Mouse (Mus musculus) liver, embryonic 11.5 days (tissue): ENCODE data around the gene Dcun1d3. TPM values are rescaled to one million over a fixed set of nuclear protein-coding genes. Genes with fewer than 3 reads are reported as not detected.

Experiments used
- ATAC-seq: fragments of 200-750 bp; cut with Nextera tagmentation; replicated peaks from 2 replicates; pipeline ENCODE4 v1.8.0; 2017; ENCODE audit warnings: moderate number of reproducible peaks, mild to moderate bottlenecking, moderate TSS enrichment, moderate library complexity; ENCODE audit not compliant: low FRiP score
- DNase-seq: peaks from one replicate; pipeline ENCODE4 v3.0.0-alpha.2; 2017; ENCODE audit warnings: low spot score
- H3K27ac ChIP-seq: fragments of 300-500 bp; sonication (generic); 2 replicates; pipeline ENCODE4 v1.5.1; 2014; ENCODE audit warnings: mild to moderate bottlenecking, low read depth, low read length, control low read depth
- H3K27me3 ChIP-seq: fragments of 300-500 bp; sonication (generic); replicated peaks from 2 replicates; pipeline ENCODE4 v1.6.1; 2014; ENCODE audit warnings: low read length, mixed read lengths; ENCODE audit not compliant: control insufficient read depth, insufficient read depth
- H3K36me3 ChIP-seq: fragments of 300-500 bp; sonication (generic); 2 replicates; pipeline ENCODE4 v1.6.1; 2014; ENCODE audit warnings: mild to moderate bottlenecking, low read length, moderate library complexity, mixed read lengths; ENCODE audit not compliant: control insufficient read depth, insufficient read depth
- H3K4me1 ChIP-seq: fragments of 300-500 bp; sonication (generic); replicated peaks from 2 replicates; pipeline ENCODE4 v1.6.1; 2014; ENCODE audit warnings: low read length, mixed read lengths; ENCODE audit not compliant: control insufficient read depth, insufficient read depth
- H3K4me2 ChIP-seq: fragments of 300-500 bp; sonication (generic); 2 replicates; pipeline ENCODE4 v1.6.1; 2014; ENCODE audit warnings: mild to moderate bottlenecking, control low read depth, moderate library complexity
- H3K4me3 ChIP-seq: fragments of 300-500 bp; sonication (generic); 2 replicates; pipeline ENCODE4 v1.5.1; 2014; ENCODE audit warnings: low read depth, low read length, control low read depth
- H3K9ac ChIP-seq: fragments of 300-500 bp; sonication (generic); 2 replicates; pipeline ENCODE4 v1.6.1; 2014; ENCODE audit warnings: low read depth, low read length, control low read depth
- H3K9me3 ChIP-seq: fragments of 300-500 bp; sonication (generic); 2 replicates; pipeline ENCODE4 v1.6.1; 2016; ENCODE audit warnings: low read length, inconsistent platforms, mixed read lengths; ENCODE audit not compliant: control insufficient read depth
- WGBS: fragments of 180-500 bp; shearing (Covaris S2); extraction: QIAGEN DNeasy Blood & Tissue Kit; methylation state at CpG from one replicate; pipeline ENCODE4 v1.1.7; 2014; 5-methylcytosine and 5-hydroxymethylcytosine counted together
- polyA plus RNA-seq: library from polyadenylated mRNA; unstranded; fragments of >200 nt; fragmentation: Nextera tagmentation; extraction: Ambion mirVana; gene quantifications from 2 replicates; pipeline ENCODE4 v1.2.1, GENCODE M21; 2014

The Dcun1d3 gene
- polyA plus RNA-seq, 1 experiment from 2014 or later = 3.4 TPM

DNA sequence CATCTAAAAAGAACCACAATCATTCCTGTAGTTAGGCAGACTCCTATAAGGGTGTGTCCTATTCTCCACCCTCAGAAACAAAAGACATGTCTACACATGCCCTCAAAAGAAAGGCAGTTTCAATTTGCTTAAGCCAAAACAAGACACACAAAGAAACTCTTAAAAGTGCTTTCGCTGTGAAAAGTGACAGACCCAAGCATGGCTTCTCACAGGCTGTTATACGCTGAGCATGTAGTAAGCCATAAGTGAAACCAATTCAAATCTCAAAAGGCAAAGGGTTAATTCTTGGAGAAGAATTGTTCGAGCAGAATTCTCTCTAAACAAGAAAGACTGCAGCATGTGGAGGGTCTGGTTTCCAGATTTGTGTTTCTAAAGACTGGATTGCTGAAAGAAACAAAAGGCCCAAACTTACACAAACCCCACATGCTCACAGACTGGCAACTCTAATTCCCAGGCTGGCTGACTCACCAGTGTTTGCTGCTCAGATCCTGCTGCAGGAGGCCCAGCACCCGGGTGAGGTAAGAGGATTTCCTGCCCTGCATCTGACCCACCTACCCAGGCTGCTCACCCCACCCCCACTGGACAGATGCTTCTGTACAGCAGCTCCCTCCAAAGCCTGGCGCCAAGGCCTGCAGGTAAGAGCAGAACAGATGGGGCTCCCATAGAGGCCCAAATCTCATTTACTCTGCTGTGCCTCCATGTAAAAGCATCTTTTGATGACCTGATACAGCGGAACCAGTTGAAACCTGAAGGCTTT, 34.6 kb downstream of the Dcun1d3 start:
- H3K9ac ChIP-seq = no peak overlapping the region
- DNase-seq (peak; percentile 37), ATAC-seq (peak; percentile 55)
- peaks cover 2% of the 10 kb centered on the region for H3K36me3 ChIP-seq
- 0 out of 2 replicates have a peak overlapping the region, but pooled peaks have one; percentile 11 for H3K27ac ChIP-seq
- no peaks in the 10 kb centered on the region for H3K27me3 ChIP-seq
- H3K9me3 ChIP-seq = no peaks in the 10 kb centered on the region
- no peak overlapping the region for H3K4me3 ChIP-seq
- 48% methylated on average over 6 of the region's 6 CpGs for WGBS
- H3K4me2 ChIP-seq = 0 out of 2 replicates have a peak overlapping the region, but pooled peaks have one; percentile 5
- H3K4me1 ChIP-seq = peaks cover 20% of the 10 kb centered on the region

DNA sequence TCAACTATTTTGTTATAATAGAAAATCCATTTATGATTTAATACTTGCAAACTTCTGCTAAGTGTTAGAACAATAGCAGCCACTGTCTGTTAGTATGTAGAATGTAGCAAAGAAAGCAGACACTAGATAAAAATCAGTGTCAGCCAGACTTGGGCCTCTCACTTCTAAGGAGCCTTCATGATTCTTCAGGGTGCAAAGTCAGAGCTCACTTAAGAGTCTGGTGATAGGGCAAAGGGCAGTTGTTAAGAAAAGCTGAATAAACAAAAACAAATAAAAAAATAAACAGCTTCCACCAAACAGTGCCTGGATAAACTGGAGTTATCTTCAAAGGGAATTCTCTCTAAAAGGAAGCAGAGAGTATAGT, 35.1 kb downstream of the Dcun1d3 start:
- H3K9me3 ChIP-seq = no peaks in the 10 kb centered on the region
- peaks cover 20% of the 10 kb centered on the region for H3K4me1 ChIP-seq
- no peak overlapping the region for H3K27ac ChIP-seq
- H3K4me3 ChIP-seq = no peak overlapping the region
- no peak overlapping the region for H3K9ac ChIP-seq
- H3K4me2 ChIP-seq = no peak overlapping the region
- DNase-seq (no peak), ATAC-seq (no peak)
- H3K27me3 ChIP-seq = no peaks in the 10 kb centered on the region
- H3K36me3 ChIP-seq = peaks cover 2% of the 10 kb centered on the region

DNA sequence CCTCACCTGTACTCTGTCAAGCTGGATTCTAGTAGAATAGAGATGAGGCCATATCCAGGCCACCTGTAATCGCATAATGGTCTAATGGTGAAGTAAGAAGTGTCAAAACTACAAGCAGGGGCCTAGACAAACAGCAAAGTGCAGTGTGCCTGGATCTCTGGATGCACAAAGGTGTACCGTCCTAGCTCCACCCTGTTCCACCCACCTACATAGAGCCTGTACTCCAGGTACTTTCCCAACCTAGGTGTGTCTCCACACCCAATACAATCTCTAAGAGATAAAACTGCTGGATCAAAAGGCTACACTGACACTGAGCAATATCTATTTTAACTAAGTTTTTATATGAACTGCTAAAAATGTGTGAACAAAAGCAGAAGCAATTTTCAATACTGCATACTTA, 35.5 kb downstream of the Dcun1d3 start:
- H3K9me3 ChIP-seq = no peaks in the 10 kb centered on the region

DNA sequence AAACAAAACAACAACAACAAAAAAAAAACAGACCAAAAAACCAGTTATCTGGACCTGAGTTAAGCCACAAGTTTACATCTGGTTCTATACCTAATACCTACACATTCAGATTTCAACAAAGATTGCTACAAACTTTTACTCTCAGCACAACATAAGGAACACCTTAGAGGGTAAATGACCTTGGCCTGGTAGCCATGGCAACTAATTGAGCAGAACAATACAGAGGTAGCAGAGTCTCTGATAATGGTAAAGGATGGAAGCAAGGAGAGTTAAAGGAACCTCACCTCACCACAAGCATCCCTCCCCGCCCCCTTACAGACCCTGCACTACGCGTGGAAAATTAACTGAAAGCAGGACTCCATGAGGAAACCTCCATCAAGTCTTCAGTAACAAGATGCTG, 36.0 kb downstream of the Dcun1d3 start:
- WGBS = 87% methylated on average over 3 of the region's 3 CpGs

More for the DNA sequence above, 35.5 kb downstream of the Dcun1d3 start:
- Histone ChIP-seq H3K27ac (no peak overlapping the region), H3K4me2 (no peak overlapping the region), H3K36me3 (peaks cover 2% of the 10 kb centered on the region), H3K9ac (no peak overlapping the region), H3K27me3 (no peaks in the 10 kb centered on the region), H3K4me3 (no peak overlapping the region), H3K4me1 (peaks cover 20% of the 10 kb centered on the region)
- ATAC-seq = no peak
- DNase-seq = no peak
- WGBS = 90% methylated on average over 2 of the region's 2 CpGs

DNA sequence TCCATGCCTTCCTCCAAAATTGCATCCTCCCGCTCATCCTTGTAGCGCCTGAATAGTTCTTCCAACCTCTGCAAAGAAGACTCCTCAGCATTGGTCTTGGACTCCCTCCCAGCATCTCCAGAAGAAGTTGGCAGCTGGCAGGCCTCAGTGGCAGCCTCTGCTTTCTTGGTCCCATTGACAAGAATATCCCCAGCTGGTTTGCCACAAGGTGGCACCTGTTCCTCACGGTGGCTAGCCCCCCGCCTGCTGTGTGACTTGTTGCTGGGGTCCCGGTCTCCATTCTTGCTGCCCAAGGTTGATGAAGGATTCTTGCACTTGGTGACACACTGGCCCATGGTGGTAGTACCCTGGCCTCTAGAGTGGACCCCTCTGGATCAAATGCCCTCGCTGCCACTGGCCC, 36.6 kb downstream of the Dcun1d3 start:
- Histone ChIP-seq H3K9ac (no peak overlapping the region), H3K4me3 (no peak overlapping the region), H3K4me2 (no peak overlapping the region), H3K9me3 (no peaks in the 10 kb centered on the region), H3K27ac (no peak overlapping the region), H3K4me1 (peaks cover 18% of the 10 kb centered on the region), H3K36me3 (peaks cover 2% of the 10 kb centered on the region), H3K27me3 (no peaks in the 10 kb centered on the region)
- no peak for ATAC-seq
- WGBS = 86% methylated on average over 6 of the region's 6 CpGs
- DNase-seq = no peak

More for the DNA sequence above, 36.0 kb downstream of the Dcun1d3 start:
- H3K4me2 ChIP-seq = no peak overlapping the region
- no peak for ATAC-seq
- H3K27me3 ChIP-seq = no peaks in the 10 kb centered on the region
- H3K4me3 ChIP-seq = no peak overlapping the region
- no peak overlapping the region for H3K9ac ChIP-seq
- no peaks in the 10 kb centered on the region for H3K9me3 ChIP-seq
- peaks cover 2% of the 10 kb centered on the region for H3K36me3 ChIP-seq
- H3K4me1 ChIP-seq = peaks cover 20% of the 10 kb centered on the region
- no peak overlapping the region for H3K27ac ChIP-seq
- DNase-seq = no peak

DNA sequence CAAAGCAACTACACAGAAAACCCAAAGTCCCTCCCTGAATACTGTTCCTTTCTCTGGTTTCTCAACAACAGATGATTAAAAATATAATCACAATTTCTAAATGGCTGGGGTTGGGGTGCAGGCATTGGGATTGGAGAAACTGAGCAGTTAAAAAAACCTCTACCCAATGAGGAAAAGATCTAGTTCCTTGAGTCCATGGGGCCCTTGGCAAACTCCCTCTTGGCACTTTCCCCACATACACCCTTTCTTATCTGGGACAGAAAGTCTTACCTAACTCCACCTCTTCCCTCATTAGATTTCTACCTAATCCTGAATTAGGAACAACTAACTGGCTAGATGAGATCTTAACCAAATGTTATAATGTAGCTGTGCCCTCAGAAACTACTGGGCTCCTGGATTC, 41.1 kb downstream of the Dcun1d3 start:
- Histone ChIP-seq H3K4me2 (no peak overlapping the region), H3K4me1 (no peaks in the 10 kb centered on the region), H3K9me3 (no peaks in the 10 kb centered on the region), H3K36me3 (peaks cover 5% of the 10 kb centered on the region), H3K9ac (no peak overlapping the region), H3K27ac (no peak overlapping the region), H3K27me3 (no peaks in the 10 kb centered on the region), H3K4me3 (no peak overlapping the region)
- ATAC-seq (no peak), DNase-seq (no peak)

DNA sequence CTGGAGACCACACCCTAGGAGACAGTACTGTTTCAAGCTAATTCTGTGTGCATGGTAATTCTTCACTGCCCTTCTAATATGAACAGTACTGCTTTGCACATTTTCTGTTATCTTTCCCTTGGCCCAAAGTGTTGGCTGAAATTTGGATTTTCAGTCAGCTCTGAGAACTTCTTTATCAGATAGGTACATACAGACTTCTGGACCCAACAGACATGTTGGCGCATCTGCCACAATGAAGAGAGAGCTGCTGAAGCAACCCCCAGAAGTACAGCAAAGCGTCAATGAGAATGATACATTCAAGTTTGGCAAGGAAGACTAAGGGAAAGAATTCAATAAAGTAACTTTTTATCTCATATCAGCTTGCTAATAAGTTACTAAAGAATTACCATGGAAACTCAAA, 41.7 kb downstream of the Dcun1d3 start:
- WGBS = 91% methylated on average over 2 of the region's 2 CpGs
- Histone ChIP-seq H3K4me3 (no peak overlapping the region), H3K4me2 (no peak overlapping the region), H3K4me1 (no peaks in the 10 kb centered on the region), H3K36me3 (peaks cover 5% of the 10 kb centered on the region), H3K27ac (no peak overlapping the region), H3K27me3 (no peaks in the 10 kb centered on the region), H3K9me3 (no peaks in the 10 kb centered on the region), H3K9ac (no peak overlapping the region)
- DNase-seq (no peak), ATAC-seq (0 out of 2 replicates have a peak, but pooled peaks have one; percentile 37)

DNA sequence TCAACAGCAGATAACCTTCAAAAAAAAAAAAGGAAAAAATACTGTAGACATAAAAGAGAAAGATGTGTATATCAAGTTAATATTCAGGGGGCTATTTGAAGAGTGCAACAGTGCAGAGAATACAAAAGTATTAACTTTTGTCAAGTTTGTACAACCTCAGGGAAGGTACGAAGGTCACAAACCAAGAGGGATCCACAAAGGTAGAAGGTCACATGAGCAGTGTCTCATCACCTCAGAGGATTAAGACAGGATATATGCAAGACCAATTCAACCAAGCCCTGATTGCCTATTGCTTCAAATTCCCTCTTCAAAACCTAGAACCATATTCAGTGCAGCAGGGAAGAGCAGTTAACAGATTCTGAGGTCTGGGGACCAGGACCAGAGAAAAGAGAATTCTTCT, 42.9 kb downstream of the Dcun1d3 start:
- Histone ChIP-seq H3K9ac (no peak overlapping the region), H3K27me3 (no peaks in the 10 kb centered on the region), H3K9me3 (no peaks in the 10 kb centered on the region), H3K4me1 (no peaks in the 10 kb centered on the region), H3K27ac (no peak overlapping the region), H3K4me2 (no peak overlapping the region), H3K36me3 (peaks cover 3% of the 10 kb centered on the region; the same call in 1 of the 2 replicates), H3K4me3 (no peak overlapping the region)
- DNase-seq (no peak), ATAC-seq (no peak)
- WGBS = 85% methylated on average over 1 of the region's 1 CpGs

DNA sequence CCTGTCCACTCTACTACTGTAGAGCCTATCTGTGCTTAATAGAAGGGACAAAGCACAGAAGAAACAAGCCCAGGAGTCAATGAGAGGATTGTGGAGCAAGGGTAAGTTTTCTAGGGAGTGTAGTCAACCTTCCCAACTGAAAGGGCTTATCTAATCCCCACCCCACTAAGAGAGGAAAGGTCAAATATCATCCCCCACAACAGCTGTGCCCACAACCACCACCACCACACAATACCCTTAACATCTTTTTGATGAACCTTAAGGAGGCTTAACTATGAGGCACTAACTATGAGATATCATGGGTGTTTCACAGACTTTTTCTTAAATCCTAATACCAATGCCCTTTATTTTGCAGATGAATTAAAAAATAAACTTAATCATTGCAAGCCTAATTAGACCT, 43.6 kb downstream of the Dcun1d3 start:
- no peak for ATAC-seq
- no peak overlapping the region for H3K4me2 ChIP-seq
- peaks cover 3% of the 10 kb centered on the region; the same call in 1 of the 2 replicates for H3K36me3 ChIP-seq
- no peak overlapping the region for H3K9ac ChIP-seq
- no peak overlapping the region for H3K27ac ChIP-seq
- no peak overlapping the region for H3K4me3 ChIP-seq
- H3K4me1 ChIP-seq = no peaks in the 10 kb centered on the region
- no peaks in the 10 kb centered on the region for H3K9me3 ChIP-seq
- no peak for DNase-seq
- H3K27me3 ChIP-seq = no peaks in the 10 kb centered on the region
